Mouse (Mus musculus) lung, postnatal 14 days (tissue): ENCODE data around the gene Zfp12.
A peak's percentile ranks its signal among the peaks of the same experiment; 100 is the strongest.
"Not testable (repeated sequence)": the region's sequence is repeated elsewhere in the genome, so short reads cannot be mapped to it uniquely, and the experiment has no call there.

ENCODE experiments used
- DNase-seq: peaks from one replicate; pipeline ENCODE4 v3.0.0; 2021

Gene Zfp12

GRCm38 (mm10) chr5:143235028-143235693 is at the start of gene Zfp12:
Zfp12 (plus strand) TSS chr5:143235163.
- DNase-seq, result peak; percentile 94

- not testable (repeated sequence) for DNase-seq
Measured at GRCm38 (mm10) chr5:143188014-143188413, 46.9 kb upstream of the Zfp12 start.

- DNase-seq, result no peak
Measured at GRCm38 (mm10) chr5:143192806-143193205, 42.2 kb upstream of the Zfp12 start.

GRCm38 (mm10) chr5:143194747-143195146 is 40.2 kb upstream of the Zfp12 start:
- DNase-seq, result not testable (repeated sequence)

GRCm38 (mm10) chr5:143195166-143195565 is 39.8 kb upstream of the Zfp12 start:
- DNase-seq, result no peak

- DNase-seq, result no peak
Measured at GRCm38 (mm10) chr5:143196506-143196905, 38.5 kb upstream of the Zfp12 start.

GRCm38 (mm10) chr5:143205015-143205414 is 29.9 kb upstream of the Zfp12 start:
- no peak for DNase-seq

GRCm38 (mm10) chr5:143213832-143214231 is 21.1 kb upstream of the Zfp12 start:
- DNase-seq, result no peak

- DNase-seq, result no peak
Measured at GRCm38 (mm10) chr5:143220996-143221395, 14.0 kb upstream of the Zfp12 start.

GRCm38 (mm10) chr5:143222287-143222686 is 12.7 kb upstream of the Zfp12 start:
- DNase-seq, result no peak

GRCm38 (mm10) chr5:143226790-143227189 is 8.2 kb upstream of the Zfp12 start, which contains the start of gene Spdye4a:
Spdye4a (minus strand) TSS chr5:143226890.
- no peak for DNase-seq

GRCm38 (mm10) chr5:143236036-143236435 is 1.1 kb downstream of the Zfp12 start:
- DNase-seq, result no peak

- DNase-seq, result no peak
Measured at GRCm38 (mm10) chr5:143244926-143245325, 10.0 kb downstream of the Zfp12 start.

- no peak for DNase-seq
Measured at GRCm38 (mm10) chr5:143252039-143252438, 17.1 kb downstream of the Zfp12 start.

- DNase-seq, result no peak
Measured at GRCm38 (mm10) chr5:143252791-143253185, 17.8 kb downstream of the Zfp12 start.

GRCm38 (mm10) chr5:143253186-143253880 is 18.4 kb downstream of the Zfp12 start:
- DNase-seq, result no peak

- DNase-seq, result no peak
Measured at GRCm38 (mm10) chr5:143253881-143254486, 19.0 kb downstream of the Zfp12 start.

GRCm38 (mm10) chr5:143254487-143255130 is 19.6 kb downstream of the Zfp12 start:
- no peak for DNase-seq

GRCm38 (mm10) chr5:143255131-143255519 is 20.2 kb downstream of the Zfp12 start:
- no peak for DNase-seq

GRCm38 (mm10) chr5:143255802-143256201 is 20.8 kb downstream of the Zfp12 start:
- no peak for DNase-seq

GRCm38 (mm10) chr5:143261636-143262035 is 26.7 kb downstream of the Zfp12 start:
- no peak for DNase-seq

- no peak for DNase-seq
Measured at GRCm38 (mm10) chr5:143264689-143265088, 29.7 kb downstream of the Zfp12 start.

GRCm38 (mm10) chr5:143265409-143265808 is 30.4 kb downstream of the Zfp12 start:
- no peak for DNase-seq
